Mouse (Mus musculus): ENCODE data around the gene Mtmr10.

- TF ChIP-seq CTCF (IDR thresholded peaks at IDR 0.05; ENCODE audit: low read depth, low read length) = no peak
- no peak for TF ChIP-seq POLR2A (IDR thresholded peaks at IDR 0.05; ENCODE audit: insufficient read depth, low read length)
Observed at GRCm38 (mm10) chr7:64242424-64242823, 45.0 kb upstream of the Mtmr10 start.
